Comparison of ENCODE assay signal across 10 mouse cellular contexts in the genomic region with DNA sequence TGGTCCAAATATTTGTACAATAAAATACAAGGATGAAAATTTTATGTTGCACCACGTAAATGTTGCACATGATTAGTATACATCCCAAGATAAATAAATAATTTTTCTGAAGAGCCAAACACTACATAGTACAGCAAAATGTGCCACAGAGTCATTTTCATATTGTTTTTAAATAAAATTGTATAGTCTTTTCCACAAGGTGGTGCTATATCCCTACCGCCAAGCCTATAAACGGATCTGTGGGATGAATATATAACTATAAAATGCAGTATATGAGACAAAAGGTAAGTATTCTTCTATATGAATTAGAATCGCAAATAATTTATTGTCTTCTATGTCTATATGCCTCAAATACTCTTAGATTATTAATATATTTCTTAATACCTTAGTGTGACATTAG.
DNase-seq lines count a peak whose midpoint lies in the region; ATAC-seq and TF ChIP-seq lines count a peak whose summit lies in the region.
"Had no signal": no experiment of that assay in that cellular context is flagged by ENCODE, and none has a peak within 500 bp of the region (broad histone marks: within the 10 kb centered on the region; RNA-seq: fewer than 3 reads in every experiment).

No protein-coding gene starts in this region.

- H3K4me2 ChIP-seq in kidney, postnatal 0 days (ENCODE audit: low read length) = no peak overlapping the region
- no peak overlapping the region for H3K4me2 ChIP-seq in embryonic facial prominence, embryonic 14.5 days (ENCODE audit: low read depth, low read length)
- H3K4me2 ChIP-seq: limb, embryonic 13.5 days had no signal

- H3K4me3 ChIP-seq in kidney, postnatal 0 days (replicated peaks; ENCODE audit: low read depth, low read length) = no peak overlapping the region
- no peak overlapping the region for H3K4me3 ChIP-seq in embryonic facial prominence, embryonic 14.5 days (ENCODE audit: low read depth, low read length)
- H3K4me3 ChIP-seq: limb, embryonic 13.5 days had no signal

- no peaks in the 10 kb centered on the region for H3K36me3 ChIP-seq in kidney, postnatal 0 days (ENCODE audit: insufficient read depth, low read length)
- H3K36me3 ChIP-seq in embryonic facial prominence, embryonic 14.5 days (ENCODE audit: control insufficient read depth, insufficient read depth, low read length) = no peaks in the 10 kb centered on the region
- H3K36me3 ChIP-seq: limb, embryonic 13.5 days had no signal

- H3K9ac ChIP-seq in kidney, postnatal 0 days (ENCODE audit: low read depth, low read length) = no peak overlapping the region
- no peak overlapping the region for H3K9ac ChIP-seq in embryonic facial prominence, embryonic 14.5 days (ENCODE audit: low read depth, low read length)
- H3K9ac ChIP-seq: limb, embryonic 13.5 days had no signal

- H3K27ac ChIP-seq in kidney, postnatal 0 days = no peak overlapping the region
- H3K27ac ChIP-seq in embryonic facial prominence, embryonic 14.5 days (replicated peaks; ENCODE audit: low read depth, low read length) = no peak overlapping the region
- H3K27ac ChIP-seq: limb, embryonic 13.5 days had no signal

- H3K9me3 ChIP-seq in kidney, postnatal 0 days (replicated peaks; ENCODE audit: low read length) = no peaks in the 10 kb centered on the region
- H3K9me3 ChIP-seq in embryonic facial prominence, embryonic 14.5 days (ENCODE audit: control insufficient read depth, low read length) = no peaks in the 10 kb centered on the region
- H3K9me3 ChIP-seq: limb, embryonic 13.5 days had no signal

- no peaks in the 10 kb centered on the region for H3K4me1 ChIP-seq in kidney, postnatal 0 days (replicated peaks; ENCODE audit: insufficient read depth, low read length)
- peaks cover 7% of the 10 kb centered on the region; the same call in 1 of the 2 replicates for H3K4me1 ChIP-seq in embryonic facial prominence, embryonic 14.5 days (ENCODE audit: control insufficient read depth, insufficient read depth, low read length)

- no peak; the same call in 1 of the 2 replicates for ATAC-seq in kidney, postnatal 0 days (replicated peaks; ENCODE audit: low FRiP score, low read depth)
- no peak; the same call in 1 of the 2 replicates for ATAC-seq in embryonic facial prominence, embryonic 14.5 days (ENCODE audit: low read depth)

- peak; percentile 70 for DNase-seq in kidney, postnatal 0 days (ENCODE audit: low spot score)
- no peak for DNase-seq in kidney, postnatal 36 days
- DNase-seq in 3T3-L1 (ENCODE audit: low read depth, low spot score) = peak; percentile 19
- peak; percentile 11 for DNase-seq in A20 (ENCODE audit: low read depth, low spot score)
- peak; percentile 64 for DNase-seq in embryonic facial prominence, embryonic 14.5 days (ENCODE audit: low spot score)
- DNase-seq in adrenal gland, postnatal 14 days = no peak
- DNase-seq in heart, postnatal 4 days = no peak
- DNase-seq: cerebellum, postnatal 14 days; heart, adult 11 months had no signal

- peak; percentile 77 for TF ChIP-seq CTCF in kidney, postnatal 0 days (IDR thresholded peaks at IDR 0.05; ENCODE audit: low read depth)

- no peaks in the 10 kb centered on the region for H3K27me3 ChIP-seq in kidney, postnatal 0 days (ENCODE audit: insufficient read depth, low read length)
- H3K27me3 ChIP-seq in embryonic facial prominence, embryonic 14.5 days (replicated peaks; ENCODE audit: control insufficient read depth, insufficient read depth, low read length) = no peaks in the 10 kb centered on the region
- H3K27me3 ChIP-seq: limb, embryonic 13.5 days had no signal

- 32% methylated on average over 4 of the region's 4 CpGs for WGBS in kidney, postnatal 0 days
- WGBS in embryonic facial prominence, embryonic 14.5 days = 20% methylated on average over 4 of the region's 4 CpGs

Comparison
In these comparisons a context has a peak if more than half of its experiments do, and no peak if none do; other contexts are left out.
1. DNase-seq: peak in kidney, postnatal 0 days (single experiment), 3T3-L1 (single experiment), A20 (single experiment) and embryonic facial prominence, embryonic 14.5 days (single experiment); none in kidney, postnatal 36 days (0 of 2), adrenal gland, postnatal 14 days (single experiment) and heart, postnatal 4 days (single experiment).